Mouse (Mus musculus): ENCODE measurements at regions not wholly inside any gene's neighbourhood (a gene's known extent, or its start where the extent isn't known, plus 50 kb on each side); places are given as distances from the start of the nearest gene placed in this dataset.

DNA sequence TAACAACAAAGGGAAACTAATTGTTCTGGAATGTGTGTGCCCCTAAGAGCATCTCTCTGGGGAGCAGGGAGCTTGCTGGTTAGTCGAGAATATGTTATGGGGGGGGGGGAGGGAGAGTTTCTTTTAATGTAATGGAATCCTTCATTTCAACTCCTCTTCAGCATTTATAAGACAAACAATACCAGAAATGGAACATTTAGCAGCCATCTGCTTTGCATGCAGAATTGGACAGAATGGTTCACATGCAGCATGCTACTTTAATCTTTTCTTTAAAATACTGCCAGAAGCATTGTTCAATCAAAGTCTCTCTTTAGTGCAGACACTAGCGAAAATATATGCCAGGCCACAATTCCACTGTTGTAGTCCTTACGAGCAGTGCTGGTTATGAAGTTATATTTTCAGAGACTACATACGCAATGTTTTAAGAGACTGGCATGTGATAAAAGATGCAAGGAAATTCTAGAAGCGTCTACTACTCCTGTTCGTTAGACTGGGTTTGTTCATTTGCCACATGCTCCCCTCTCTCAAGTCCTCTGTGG, 74.2 kb upstream of the Peli1 start:
- 79% methylated on average over 6 of the region's 6 CpGs for WGBS
- no peak overlapping the region for H3K27ac ChIP-seq (ENCODE audit: control insufficient read depth, insufficient read depth, low read depth, low read length, poor library complexity)
- TF ChIP-seq POLR2A (IDR thresholded peaks at IDR 0.05; ENCODE audit: borderline replicate concordance, control insufficient read depth, low read depth, low read length) (no peak), CTCF (IDR thresholded peaks at IDR 0.05; ENCODE audit: control insufficient read depth, insufficient read depth, low read length) (no peak)
- H3K4me1 ChIP-seq (ENCODE audit: control insufficient read depth, insufficient read depth, low read length) = no peaks in the 10 kb centered on the region
- H3K4me3 ChIP-seq (replicated peaks; ENCODE audit: control insufficient read depth, low read depth, low read length) = no peak overlapping the region

DNA sequence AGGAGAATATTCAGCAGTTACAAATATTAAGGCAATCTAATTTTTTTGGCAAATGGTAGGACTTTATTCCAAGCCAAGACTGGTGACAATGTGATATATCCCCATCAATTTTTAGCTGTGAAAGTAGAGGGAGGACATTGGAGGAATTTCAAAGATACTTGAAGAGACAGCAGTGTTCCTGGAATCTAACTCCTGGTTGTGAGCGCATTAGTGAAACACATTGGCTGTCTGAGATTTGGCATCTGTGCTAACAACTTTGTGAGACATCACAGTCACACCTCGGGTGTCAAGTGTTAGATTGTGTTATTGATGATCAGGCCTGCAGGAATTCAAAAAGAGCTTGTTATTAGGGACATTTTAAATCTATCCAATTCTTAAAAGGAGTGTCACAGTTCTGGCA, 71.3 kb upstream of the Peli1 start:
- WGBS = 78% methylated on average over 2 of the region's 2 CpGs
- H3K27ac ChIP-seq (ENCODE audit: control insufficient read depth, insufficient read depth, low read depth, low read length, poor library complexity) = no peak overlapping the region
- H3K4me1 ChIP-seq (ENCODE audit: control insufficient read depth, insufficient read depth, low read length) = no peaks in the 10 kb centered on the region; the same call in 1 of the 2 replicates
- no peak for TF ChIP-seq CTCF (IDR thresholded peaks at IDR 0.05; ENCODE audit: control insufficient read depth, insufficient read depth, low read length)
- no peak for TF ChIP-seq POLR2A (IDR thresholded peaks at IDR 0.05; ENCODE audit: borderline replicate concordance, control insufficient read depth, low read depth, low read length)
- H3K4me3 ChIP-seq (replicated peaks; ENCODE audit: control insufficient read depth, low read depth, low read length) = no peak overlapping the region

DNA sequence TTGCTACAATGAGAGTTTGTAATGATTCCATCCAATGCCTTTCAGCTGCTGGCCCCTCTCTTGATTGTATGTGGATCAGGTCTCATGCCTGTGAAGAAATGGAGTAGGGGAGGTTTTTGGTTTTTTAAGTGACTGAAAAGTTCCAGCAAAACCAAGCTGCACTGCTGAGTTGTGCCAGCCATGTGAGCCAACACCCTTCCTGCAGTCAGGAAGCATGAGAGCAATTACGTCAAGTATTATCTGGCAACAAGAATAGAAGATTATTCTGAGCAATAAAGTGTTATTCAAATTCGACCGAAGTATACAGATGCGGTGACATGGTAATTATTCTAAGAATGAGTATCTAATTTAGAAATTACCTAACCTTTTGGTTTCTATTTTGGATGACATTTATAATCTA, 67.0 kb upstream of the Peli1 start:
- H3K4me1 ChIP-seq (ENCODE audit: control insufficient read depth, insufficient read depth, low read length) = no peaks in the 10 kb centered on the region; the same call in 1 of the 2 replicates
- 64% methylated on average over 4 of the region's 4 CpGs for WGBS
- no peak overlapping the region for H3K27ac ChIP-seq (ENCODE audit: control insufficient read depth, insufficient read depth, low read depth, low read length, poor library complexity)
- no peak overlapping the region for H3K4me3 ChIP-seq (replicated peaks; ENCODE audit: control insufficient read depth, low read depth, low read length)
- TF ChIP-seq CTCF (IDR thresholded peaks at IDR 0.05; ENCODE audit: control insufficient read depth, insufficient read depth, low read length) (no peak), POLR2A (IDR thresholded peaks at IDR 0.05; ENCODE audit: borderline replicate concordance, control insufficient read depth, low read depth, low read length) (no peak)

DNA sequence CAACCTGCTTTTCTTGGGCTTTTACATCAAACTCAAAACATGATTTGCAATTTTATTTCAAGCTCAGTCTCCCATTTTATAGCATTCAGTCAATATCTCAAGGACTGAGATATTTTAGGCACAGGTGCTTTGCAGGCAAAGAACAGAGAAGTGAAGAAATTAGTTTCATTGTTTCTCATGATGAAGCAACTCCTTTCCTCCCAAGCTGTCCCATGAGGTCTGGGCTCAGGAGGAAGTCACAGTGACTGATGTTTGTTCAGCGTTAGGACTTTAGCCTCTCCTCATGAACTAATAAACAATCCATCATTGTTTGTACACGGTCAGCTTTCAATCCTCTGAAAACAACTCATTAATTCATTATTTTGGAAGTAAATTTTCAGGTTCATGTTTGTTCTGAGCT, 66.6 kb upstream of the Peli1 start:
- H3K27ac ChIP-seq (ENCODE audit: control insufficient read depth, insufficient read depth, low read depth, low read length, poor library complexity) = no peak overlapping the region
- H3K4me1 ChIP-seq (ENCODE audit: control insufficient read depth, insufficient read depth, low read length) = no peaks in the 10 kb centered on the region; the same call in 1 of the 2 replicates
- WGBS = 12% methylated on average over 2 of the region's 2 CpGs
- no peak overlapping the region for H3K4me3 ChIP-seq (replicated peaks; ENCODE audit: control insufficient read depth, low read depth, low read length)
- TF ChIP-seq CTCF (IDR thresholded peaks at IDR 0.05; ENCODE audit: control insufficient read depth, insufficient read depth, low read length) (no peak), POLR2A (IDR thresholded peaks at IDR 0.05; ENCODE audit: borderline replicate concordance, control insufficient read depth, low read depth, low read length) (no peak)

DNA sequence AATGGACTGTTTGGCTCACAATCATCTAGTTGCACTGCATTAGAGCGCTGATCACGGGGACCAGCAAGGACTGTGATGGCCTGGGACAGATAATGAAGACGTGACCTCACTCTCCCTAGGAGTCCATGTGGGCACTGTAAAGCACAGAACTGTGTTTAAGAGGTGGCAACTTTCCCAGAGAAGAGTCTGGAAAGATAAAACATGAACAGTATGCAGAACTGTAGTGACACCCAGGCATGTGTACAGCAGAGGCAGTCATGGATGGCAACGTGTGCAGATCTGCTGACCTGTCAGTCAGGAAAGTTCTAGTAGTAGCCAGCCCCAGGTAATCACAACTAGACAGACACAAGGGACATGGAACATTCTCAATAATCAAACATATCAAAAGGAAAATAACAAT, 63.8 kb upstream of the Peli1 start:
- H3K4me3 ChIP-seq (replicated peaks; ENCODE audit: control insufficient read depth, low read depth, low read length) = no peak overlapping the region
- TF ChIP-seq CTCF (IDR thresholded peaks at IDR 0.05; ENCODE audit: control insufficient read depth, insufficient read depth, low read length) = no peak
- TF ChIP-seq POLR2A (IDR thresholded peaks at IDR 0.05; ENCODE audit: borderline replicate concordance, control insufficient read depth, low read depth, low read length) = no peak
- WGBS = 84% methylated on average over 4 of the region's 4 CpGs
- no peaks in the 10 kb centered on the region; the same call in 1 of the 2 replicates for H3K4me1 ChIP-seq (ENCODE audit: control insufficient read depth, insufficient read depth, low read length)
- H3K27ac ChIP-seq (ENCODE audit: control insufficient read depth, insufficient read depth, low read depth, low read length, poor library complexity) = no peak overlapping the region

DNA sequence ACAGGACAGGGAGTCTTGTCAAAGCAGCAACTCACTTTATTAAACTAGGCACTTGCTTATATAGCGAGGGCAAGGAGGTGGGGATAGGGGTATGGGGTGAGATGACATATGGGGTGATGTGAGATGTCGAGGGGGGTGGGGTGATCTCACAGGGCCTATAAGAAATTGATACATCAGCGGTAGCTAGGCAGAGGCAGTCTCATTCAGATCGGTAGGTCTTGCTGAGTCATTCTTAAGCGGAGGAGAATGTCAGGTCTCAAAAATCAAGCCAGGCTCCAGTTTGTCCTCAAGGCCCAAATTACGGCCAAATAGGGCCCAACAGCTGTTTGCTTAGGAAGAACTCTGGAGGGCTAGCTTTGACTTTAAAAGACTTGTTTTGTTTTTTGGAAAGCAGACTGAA, 60.7 kb upstream of the Peli1 start:
- H3K4me1 ChIP-seq (ENCODE audit: control insufficient read depth, insufficient read depth, low read length) = no peaks in the 10 kb centered on the region
- TF ChIP-seq POLR2A (IDR thresholded peaks at IDR 0.05; ENCODE audit: borderline replicate concordance, control insufficient read depth, low read depth, low read length) = no peak
- no peak overlapping the region for H3K4me3 ChIP-seq (replicated peaks; ENCODE audit: control insufficient read depth, low read depth, low read length)
- WGBS = 89% methylated on average over 6 of the region's 6 CpGs
- H3K27ac ChIP-seq (ENCODE audit: control insufficient read depth, insufficient read depth, low read depth, low read length, poor library complexity) = no peak overlapping the region

DNA sequence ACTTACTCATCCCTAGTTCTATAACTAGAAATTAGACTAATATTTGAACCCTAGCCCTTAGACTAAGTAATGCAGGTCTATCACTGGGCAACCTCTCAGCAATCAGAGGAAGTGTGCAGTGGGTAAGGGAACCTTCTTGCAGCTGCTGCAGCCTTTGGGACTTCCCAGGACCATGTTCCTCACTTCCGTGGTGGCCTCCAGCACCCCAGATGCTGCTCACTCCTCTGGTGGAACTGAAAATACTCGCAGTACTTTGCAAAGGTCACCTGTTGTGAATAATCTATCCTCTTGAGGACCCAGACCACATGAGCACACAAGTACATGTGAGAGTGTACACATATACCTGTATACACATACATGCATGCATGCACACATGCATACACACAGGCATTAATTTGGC, 59.3 kb upstream of the Peli1 start:
- H3K4me3 ChIP-seq (replicated peaks; ENCODE audit: control insufficient read depth, low read depth, low read length) = no peak overlapping the region
- no peaks in the 10 kb centered on the region for H3K4me1 ChIP-seq (ENCODE audit: control insufficient read depth, insufficient read depth, low read length)
- no peak overlapping the region for H3K27ac ChIP-seq (ENCODE audit: control insufficient read depth, insufficient read depth, low read depth, low read length, poor library complexity)
- 84% methylated on average over 2 of the region's 2 CpGs for WGBS
- TF ChIP-seq CTCF (IDR thresholded peaks at IDR 0.05; ENCODE audit: control insufficient read depth, insufficient read depth, low read length) (no peak), POLR2A (IDR thresholded peaks at IDR 0.05; ENCODE audit: borderline replicate concordance, control insufficient read depth, low read depth, low read length) (no peak)

DNA sequence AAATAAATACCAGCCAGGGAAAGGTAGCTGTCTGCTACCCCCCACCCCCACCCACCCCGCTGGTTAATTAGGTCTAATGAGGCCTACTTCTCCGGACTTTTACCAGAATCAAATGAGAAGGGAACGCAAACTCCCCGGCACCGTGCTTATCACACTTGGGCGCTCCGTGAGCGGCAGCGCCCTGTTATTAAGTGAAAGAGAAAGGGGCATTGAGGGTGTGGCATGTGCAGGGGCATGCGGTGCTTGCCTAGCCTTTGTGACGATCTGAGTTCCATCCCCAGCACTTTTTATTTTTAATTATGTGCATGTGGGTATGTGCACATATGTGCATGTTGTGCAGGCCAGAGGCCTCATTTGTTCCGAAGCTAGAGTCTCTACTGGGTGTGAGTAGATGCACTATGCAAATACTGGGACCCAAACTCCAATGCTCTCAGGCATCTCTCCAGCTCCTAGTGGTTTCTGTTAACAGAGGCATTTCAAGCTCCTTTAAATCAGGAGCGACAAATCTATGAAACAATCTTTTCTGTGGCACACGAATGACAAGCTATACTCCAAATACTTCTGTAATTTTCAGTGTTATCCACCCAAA, 57.8 kb upstream of the Peli1 start:
- Histone ChIP-seq H3K27ac (ENCODE audit: control insufficient read depth, insufficient read depth, low read depth, low read length, poor library complexity) (no peak overlapping the region), H3K4me1 (ENCODE audit: control insufficient read depth, insufficient read depth, low read length) (no peaks in the 10 kb centered on the region), H3K4me3 (replicated peaks; ENCODE audit: control insufficient read depth, low read depth, low read length) (no peak overlapping the region)
- TF ChIP-seq POLR2A (IDR thresholded peaks at IDR 0.05; ENCODE audit: borderline replicate concordance, control insufficient read depth, low read depth, low read length) (no peak), CTCF (IDR thresholded peaks at IDR 0.05; ENCODE audit: control insufficient read depth, insufficient read depth, low read length) (no peak)
- WGBS = 76% methylated on average over 14 of the region's 14 CpGs

Data from bone marrow, adult 2 months (tissue).